Mouse (Mus musculus) thymus, adult 2 months (tissue): Measurements from ENCODE around the gene Slc23a2. TPM values are rescaled to one million over a fixed set of nuclear protein-coding genes. Genes with fewer than 3 reads are reported as not detected.
A peak's percentile ranks its signal among the peaks of the same experiment; 100 is the strongest.

Experiments used
- DNase-seq: peaks from one replicate; pipeline ENCODE4 v3.0.0; 2021
- H3K27ac ChIP-seq: fragments of 200-500 bp; 2 replicates; pipeline ENCODE4 v1.5.1; 2012; ENCODE audit warnings: low read length, control low read depth; ENCODE audit not compliant: control insufficient read depth, insufficient read depth
- H3K27me3 ChIP-seq: fragments of 200-500 bp; 2 replicates; pipeline ENCODE4 v1.6.1; 2012; ENCODE audit warnings: mild to moderate bottlenecking, low read length, moderate library complexity, mixed read lengths; ENCODE audit not compliant: control insufficient read depth, insufficient read depth
- H3K36me3 ChIP-seq: fragments of 200-500 bp; 2 replicates; pipeline ENCODE4 v1.6.1; 2012; ENCODE audit warnings: mild to moderate bottlenecking, low read length, moderate library complexity; ENCODE audit not compliant: control insufficient read depth, insufficient read depth
- H3K4me1 ChIP-seq: fragments of 200-500 bp; replicated peaks from 2 replicates; pipeline ENCODE4 v1.6.1; 2012; ENCODE audit warnings: low read length; ENCODE audit not compliant: control insufficient read depth, insufficient read depth
- H3K4me3 ChIP-seq: fragments of 200-500 bp; 2 replicates; pipeline ENCODE4 v1.5.1; 2012; ENCODE audit warnings: mild to moderate bottlenecking, low read length, control low read depth, moderate library complexity; ENCODE audit not compliant: control insufficient read depth, insufficient read depth
- CTCF ChIP-seq: fragments of 200-500 bp; IDR thresholded peaks from 2 replicates; pipeline ENCODE4 v1.5.1; 2012; ENCODE audit warnings: mild to moderate bottlenecking, control low read depth, low read length, moderate library complexity, borderline replicate concordance; ENCODE audit not compliant: control insufficient read depth, poor library complexity, insufficient read depth; ENCODE audit errors: extremely low read depth
- POLR2A ChIP-seq: fragments of 200-500 bp; IDR thresholded peaks from 2 replicates; pipeline ENCODE4 v1.6.1; 2012; ENCODE audit warnings: mild to moderate bottlenecking, low read length, control low read depth, moderate library complexity; ENCODE audit not compliant: control insufficient read depth, poor library complexity, insufficient read depth; ENCODE audit errors: extremely low read depth
- WGBS: fragments of 180-500 bp; shearing (Covaris S2); methylation state at CpG from one replicate; pipeline ENCODE4 v1.1.7; 2018; 5-methylcytosine and 5-hydroxymethylcytosine counted together
- polyA plus RNA-seq: library from polyadenylated mRNA; depleted of rRNA; stranded (reverse); fragments of >200 nt; gene quantifications from 2 replicates; pipeline ENCODE4 v1.2.3, GENCODE M21; 2012

Slc23a2 gene
- polyA plus RNA-seq, 1 experiment: 51.7 TPM

DNA sequence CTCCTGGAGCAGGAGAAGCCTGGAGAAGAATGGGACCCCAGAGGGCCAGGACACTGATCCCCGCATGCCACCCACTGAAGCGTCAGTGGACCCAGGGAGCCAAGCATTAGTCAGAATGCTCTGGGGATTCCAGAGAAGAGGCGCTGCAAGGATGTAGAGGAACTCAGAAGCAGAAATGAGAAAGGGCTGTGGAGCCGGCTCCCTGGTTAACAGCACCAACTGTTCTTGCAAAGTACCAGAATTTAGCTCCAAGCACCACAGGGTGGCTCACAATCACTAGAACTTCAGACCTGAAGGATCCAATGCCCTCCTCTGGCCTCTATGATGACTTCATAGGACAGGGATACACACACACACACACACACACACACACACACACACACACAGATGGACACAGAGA is 32.6 kb downstream of the Slc23a2 start:
- no peak for TF ChIP-seq POLR2A
- no peak for TF ChIP-seq CTCF
- WGBS: 87% methylated on average over 4 of the region's 4 CpGs
- H3K27ac ChIP-seq: no peak overlapping the region
- DNase-seq: no peak
- H3K36me3 ChIP-seq: no peaks in the 10 kb centered on the region
- no peaks in the 10 kb centered on the region for H3K27me3 ChIP-seq
- H3K4me3 ChIP-seq: no peak overlapping the region
- H3K4me1 ChIP-seq: peaks cover 16% of the 10 kb centered on the region

DNA sequence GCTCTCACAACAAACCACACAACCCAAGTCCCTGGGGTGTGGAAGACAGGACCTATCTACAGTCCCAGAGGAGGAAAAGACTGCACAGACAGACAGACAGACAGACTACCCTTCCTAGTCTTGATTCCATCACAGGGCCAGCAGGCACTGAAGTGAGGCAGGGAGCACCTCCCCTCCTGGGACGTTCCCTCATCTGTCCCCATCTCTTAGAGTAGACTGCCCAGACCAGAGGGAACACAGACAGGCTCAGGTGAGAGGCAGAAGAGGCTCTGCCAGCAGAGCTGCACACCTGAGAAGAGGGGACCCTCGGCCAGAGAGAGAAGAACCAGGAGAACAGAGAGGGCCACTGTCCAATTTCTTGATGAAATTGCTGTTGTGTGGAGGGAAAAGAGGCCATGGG is 33.0 kb downstream of the Slc23a2 start:
- no peak for DNase-seq
- H3K4me1 ChIP-seq: peaks cover 16% of the 10 kb centered on the region
- no peak overlapping the region for H3K27ac ChIP-seq
- no peaks in the 10 kb centered on the region for H3K27me3 ChIP-seq
- no peak overlapping the region for H3K4me3 ChIP-seq
- no peak for TF ChIP-seq CTCF
- TF ChIP-seq POLR2A: no peak
- WGBS: 82% methylated on average over 2 of the region's 2 CpGs
- no peaks in the 10 kb centered on the region for H3K36me3 ChIP-seq

DNA sequence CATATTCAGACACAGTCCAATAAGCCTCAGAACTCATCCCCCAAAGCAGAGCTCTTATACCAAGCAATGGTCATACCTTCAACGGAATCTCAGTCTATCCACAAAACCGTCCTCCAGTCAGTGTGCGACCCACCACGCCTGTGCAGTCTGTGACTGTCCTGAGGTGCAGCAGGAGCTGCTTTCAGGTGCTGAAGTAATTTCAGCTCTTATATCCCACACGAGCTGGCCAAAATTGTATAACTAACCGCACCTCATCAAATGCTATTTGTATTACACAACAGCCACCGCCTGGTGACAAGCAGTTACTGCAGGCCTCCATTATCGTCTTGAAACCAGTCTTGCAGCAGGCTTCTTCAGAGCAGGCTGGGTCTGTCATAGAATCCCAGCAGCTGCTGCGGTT is 33.6 kb downstream of the Slc23a2 start:
- no peaks in the 10 kb centered on the region for H3K36me3 ChIP-seq
- H3K4me1 ChIP-seq: peaks cover 16% of the 10 kb centered on the region
- H3K4me3 ChIP-seq: no peak overlapping the region
- DNase-seq: peak; percentile 58
- H3K27me3 ChIP-seq: no peaks in the 10 kb centered on the region
- 12% methylated on average over 9 of the region's 9 CpGs for WGBS
- TF ChIP-seq CTCF (no peak), POLR2A (no peak)
- H3K27ac ChIP-seq: no peak overlapping the region

DNA sequence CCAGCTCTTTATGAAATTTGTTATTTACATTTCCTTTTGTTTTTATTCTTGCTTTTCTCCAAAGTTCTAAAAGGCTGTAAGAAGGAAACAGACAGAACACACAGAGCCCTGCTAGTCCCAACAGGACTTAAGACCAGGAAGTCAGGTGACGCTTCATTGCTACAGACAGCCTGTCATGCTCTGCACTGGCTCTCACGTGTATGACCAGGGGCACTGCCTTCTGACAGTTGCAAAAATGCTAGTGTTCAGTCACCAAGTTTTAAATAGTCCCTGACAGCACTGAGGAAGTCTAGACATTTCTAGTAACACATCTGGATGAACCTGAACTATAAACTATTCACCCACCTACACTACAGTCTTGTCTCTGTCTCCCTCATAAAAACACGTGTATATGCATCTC is 34.2 kb downstream of the Slc23a2 start:
- DNase-seq: no peak
- WGBS: 25% methylated on average over 3 of the region's 3 CpGs
- TF ChIP-seq POLR2A (no peak), CTCF (no peak)
- Histone ChIP-seq H3K4me1 (peaks cover 14% of the 10 kb centered on the region), H3K27me3 (no peaks in the 10 kb centered on the region), H3K27ac (no peak overlapping the region), H3K36me3 (no peaks in the 10 kb centered on the region), H3K4me3 (no peak overlapping the region)

DNA sequence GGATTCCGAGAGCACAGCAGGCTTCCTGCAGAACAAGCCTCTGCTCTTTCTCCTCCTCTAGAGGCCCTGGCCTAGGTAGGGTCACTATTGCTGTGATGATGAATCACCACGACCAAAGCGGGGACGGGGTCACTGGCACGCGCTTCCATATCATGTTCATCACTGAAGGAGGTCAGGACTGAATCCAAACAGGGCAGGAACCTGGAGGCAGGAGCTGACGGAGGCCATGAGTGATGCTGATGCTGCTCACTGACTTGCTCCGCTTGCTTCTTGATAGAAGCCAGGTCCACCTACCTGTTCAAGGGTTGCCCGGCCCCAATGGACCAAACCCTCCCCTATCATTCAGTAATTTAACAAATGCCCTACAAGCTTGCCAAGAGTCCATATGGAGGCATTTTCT is 35.9 kb downstream of the Slc23a2 start:
- no peak for TF ChIP-seq CTCF
- TF ChIP-seq POLR2A: no peak
- H3K27me3 ChIP-seq: no peaks in the 10 kb centered on the region
- WGBS: 97% methylated on average over 9 of the region's 9 CpGs
- no peak overlapping the region for H3K4me3 ChIP-seq
- no peaks in the 10 kb centered on the region for H3K36me3 ChIP-seq
- H3K27ac ChIP-seq: no peak overlapping the region
- no peak for DNase-seq
- peaks cover 4% of the 10 kb centered on the region for H3K4me1 ChIP-seq

DNA sequence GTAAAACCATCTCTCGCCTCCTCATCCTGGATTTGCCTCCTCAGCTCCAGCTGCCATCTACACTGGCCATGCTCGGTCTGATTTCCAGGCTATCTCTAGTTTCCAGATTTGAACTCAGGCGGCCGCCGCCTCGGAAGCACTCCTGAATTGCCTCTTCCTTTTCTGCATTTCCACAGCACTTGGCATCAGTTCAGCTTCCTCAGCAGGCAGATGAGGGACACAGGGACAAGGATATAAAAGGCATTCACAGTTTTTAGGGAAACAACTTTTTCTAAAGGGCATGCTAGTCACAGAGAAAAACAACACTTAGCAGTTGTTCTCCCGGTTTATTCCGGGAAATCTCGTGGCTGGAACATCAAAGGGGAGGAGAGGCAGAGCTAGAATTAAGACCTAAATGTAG is 37.3 kb downstream of the Slc23a2 start:
- TF ChIP-seq CTCF: no peak
- TF ChIP-seq POLR2A: no peak
- WGBS: 94% methylated on average over 9 of the region's 9 CpGs
- no peak for DNase-seq
- no peak overlapping the region for H3K4me3 ChIP-seq
- H3K36me3 ChIP-seq: no peaks in the 10 kb centered on the region
- peaks cover 11% of the 10 kb centered on the region for H3K4me1 ChIP-seq
- no peak overlapping the region for H3K27ac ChIP-seq
- H3K27me3 ChIP-seq: no peaks in the 10 kb centered on the region

DNA sequence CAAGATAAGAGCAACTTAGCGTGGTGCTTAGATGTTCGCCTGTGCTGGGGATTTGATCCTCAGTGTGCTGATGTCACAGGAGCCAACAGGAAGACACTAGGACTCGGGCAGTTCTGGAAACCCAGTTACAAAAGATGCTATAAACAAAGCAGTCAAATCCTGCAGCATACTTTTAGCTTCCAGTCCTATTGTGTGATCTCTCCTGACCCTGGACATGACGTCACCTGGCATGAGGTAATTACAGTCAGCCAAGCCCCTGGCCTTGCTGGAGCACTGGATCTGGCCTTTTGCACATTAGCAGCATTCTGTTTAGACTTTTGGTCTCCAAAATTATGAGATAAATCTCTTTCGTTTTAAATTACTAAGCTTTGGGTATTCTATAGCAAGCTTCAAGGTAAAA is 38.8 kb downstream of the Slc23a2 start:
- Histone ChIP-seq H3K4me3 (no peak overlapping the region), H3K27me3 (no peaks in the 10 kb centered on the region), H3K27ac (no peak overlapping the region), H3K36me3 (peaks cover 3% of the 10 kb centered on the region; the same call in 1 of the 2 replicates), H3K4me1 (peaks cover 9% of the 10 kb centered on the region)
- WGBS: 86% methylated on average over 5 of the region's 5 CpGs
- no peak for DNase-seq
- TF ChIP-seq CTCF (no peak), POLR2A (no peak)
